Mouse (Mus musculus) embryonic fibroblast, embryonic 13.5 days (primary cell): ENCODE results near the gene Fcgr1.

ENCODE experiments used
- CTCF ChIP-seq: IDR thresholded peaks from 2 replicates; pipeline ENCODE4 v1.5.1; 2011; ENCODE audit warnings: mild to moderate bottlenecking, control low read depth, low read length, moderate library complexity, borderline replicate concordance; ENCODE audit not compliant: insufficient read depth
- POLR2A ChIP-seq: IDR thresholded peaks from 2 replicates; pipeline ENCODE4 v1.6.1; 2011; ENCODE audit warnings: low read depth, mild to moderate bottlenecking, control low read depth, low read length, moderate library complexity

DNA sequence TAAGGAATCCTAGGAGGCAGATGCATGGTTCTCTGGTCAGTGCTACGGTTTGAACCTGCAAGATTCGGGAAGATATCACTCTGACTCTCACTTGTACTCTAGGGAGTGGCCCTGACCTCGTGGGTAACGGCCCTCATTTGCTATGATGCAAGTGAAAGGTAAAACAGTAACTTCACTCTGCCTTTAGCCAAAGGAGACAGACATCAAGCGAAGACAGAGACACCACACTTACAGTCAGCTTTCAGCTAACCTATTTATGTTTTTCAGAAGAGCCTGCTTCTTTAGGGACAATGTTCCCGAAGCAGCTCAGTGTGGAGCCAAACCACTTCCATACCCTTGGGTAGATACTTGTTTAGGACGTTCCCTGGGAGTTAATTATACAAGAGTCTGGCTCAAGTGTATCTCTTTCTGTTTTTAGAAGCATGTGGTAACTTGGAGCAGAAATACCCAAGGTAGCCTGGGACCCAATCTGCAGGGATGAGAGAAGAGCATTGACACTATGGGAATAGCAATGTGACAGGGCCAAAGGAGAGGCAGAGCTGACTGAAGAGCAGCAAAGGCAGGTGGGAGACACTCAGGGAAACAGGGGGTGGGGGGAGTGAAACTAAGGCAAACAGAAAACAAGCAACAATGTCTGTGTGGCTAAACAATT lies 49.7 kb downstream of the Fcgr1 start:
- TF ChIP-seq CTCF, result no peak
- TF ChIP-seq POLR2A, result no peak; the same call in 1 of the 2 replicates
